Mouse (Mus musculus) left cerebral cortex, adult 11 months (tissue): Measurements from ENCODE around the gene Tub.
A peak's percentile ranks its signal among the peaks of the same experiment; 100 is the strongest.

Experiments used
- DNase-seq: peaks from one replicate; pipeline ENCODE4 v3.0.0; 2022; ENCODE audit warnings: low spot score

Gene Tub

GRCm38 (mm10) chr7:108950312-108950761 lies at the start of gene Tub:
Gene Tub (plus strand): TSS chr7:108950338.
- peak; percentile 73 for DNase-seq

- no peak for DNase-seq
Observed at GRCm38 (mm10) chr7:108903969-108904368, 46.2 kb upstream of the Tub start.

- DNase-seq: no peak
Observed at GRCm38 (mm10) chr7:108927043-108927442, 23.1 kb upstream of the Tub start.

GRCm38 (mm10) chr7:108928280-108929188 lies 21.6 kb upstream of the Tub start:
- no peak for DNase-seq

- DNase-seq: no peak
Observed at GRCm38 (mm10) chr7:108929726-108930393, 20.3 kb upstream of the Tub start, which contains the start of gene Nlrp10. Gene Nlrp10 (minus strand): TSS chr7:108930178.

- peak; percentile 98 for DNase-seq
Observed at GRCm38 (mm10) chr7:108933794-108934731, 16.1 kb upstream of the Tub start, which contains the start of gene Eif3f. Gene Eif3f (plus strand): TSS chr7:108934417.

GRCm38 (mm10) chr7:108934836-108935235 lies 15.3 kb upstream of the Tub start:
- no peak for DNase-seq

- DNase-seq: no peak
Observed at GRCm38 (mm10) chr7:108935411-108935810, 14.7 kb upstream of the Tub start.

- DNase-seq: no peak
Observed at GRCm38 (mm10) chr7:108936591-108936990, 13.5 kb upstream of the Tub start.

- no peak for DNase-seq
Observed at GRCm38 (mm10) chr7:108941466-108941865, 8.7 kb upstream of the Tub start.

- no peak for DNase-seq
Observed at GRCm38 (mm10) chr7:108944002-108944401, 6.1 kb upstream of the Tub start.

- DNase-seq: no peak
Observed at GRCm38 (mm10) chr7:108948611-108949010, 1.5 kb upstream of the Tub start.

GRCm38 (mm10) chr7:108949301-108949700 lies 837 bp upstream of the Tub start:
- no peak for DNase-seq

GRCm38 (mm10) chr7:108950762-108951331 lies 709 bp downstream of the Tub start:
- peak; percentile 52 for DNase-seq

- no peak for DNase-seq
Observed at GRCm38 (mm10) chr7:108952801-108953200, 2.7 kb downstream of the Tub start.

GRCm38 (mm10) chr7:108954185-108954584 lies 4.0 kb downstream of the Tub start:
- no peak for DNase-seq

GRCm38 (mm10) chr7:108957734-108958133 lies 7.6 kb downstream of the Tub start:
- DNase-seq: no peak

- DNase-seq: no peak
Observed at GRCm38 (mm10) chr7:108965968-108966367, 15.8 kb downstream of the Tub start.

GRCm38 (mm10) chr7:108966742-108967362 lies 16.7 kb downstream of the Tub start:
- peak; percentile 48 for DNase-seq

GRCm38 (mm10) chr7:108968201-108968600 lies 18.1 kb downstream of the Tub start:
- no peak for DNase-seq

GRCm38 (mm10) chr7:108972273-108972672 lies 22.1 kb downstream of the Tub start:
- no peak for DNase-seq
